Mouse (Mus musculus) lung, adult 18-20 months (tissue): ENCODE measurements around the gene Ankrd33b.

ENCODE experiments used
- DNase-seq, 2 experiments: peaks; one replicate each; pipeline ENCODE4 v3.0.0; 2022; ENCODE audit warnings: mixed read lengths in 2 of 2

Gene Ankrd33b

DNA sequence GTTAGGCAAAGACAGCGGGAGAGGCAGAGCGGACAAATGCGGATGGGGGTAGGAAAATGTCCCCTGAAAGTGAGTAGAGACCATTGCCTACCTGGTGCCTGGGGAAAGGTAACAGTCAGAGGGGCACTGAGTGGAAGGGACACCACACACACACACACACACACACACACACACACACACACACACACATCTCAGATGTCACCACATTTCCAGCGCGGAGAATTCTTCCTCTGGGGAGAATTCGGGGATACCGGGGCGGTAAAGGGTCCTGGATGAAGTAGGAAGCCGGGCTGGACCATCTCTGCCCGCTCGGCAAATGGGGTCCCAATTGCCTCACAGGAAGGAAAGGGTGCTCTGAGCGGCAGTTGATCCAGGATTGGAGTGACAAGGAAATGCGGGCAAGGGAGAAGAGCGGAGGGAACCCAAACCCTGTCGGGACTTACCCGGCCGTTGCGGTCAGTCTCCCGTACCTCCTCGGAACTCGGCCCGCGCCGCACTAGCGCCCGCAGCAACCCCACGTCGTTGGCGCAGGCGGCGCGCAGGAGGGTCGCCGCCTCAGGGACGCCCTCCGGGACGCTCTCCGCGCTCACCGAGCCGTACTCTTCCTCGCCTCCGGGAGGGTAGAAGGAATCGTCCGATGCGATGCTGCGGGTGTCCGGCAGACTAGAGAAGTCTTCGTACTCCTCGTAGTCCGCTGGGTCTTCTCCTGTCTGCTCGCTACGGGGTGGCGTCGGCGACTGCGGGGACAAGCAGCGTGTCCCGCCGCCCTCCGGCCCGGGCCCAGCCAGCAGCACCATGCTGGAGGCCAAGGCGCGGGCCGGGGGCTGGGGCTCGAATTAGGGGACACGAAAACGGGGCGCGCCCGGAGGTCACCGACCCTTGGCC is 688 bp downstream of the Ankrd33b start:
- DNase-seq = peak in 1 of 2 experiments; percentile 22

GRCm38 (mm10) chr15:31365720-31366591 is 1.6 kb downstream of the Ankrd33b start:
- peak in 1 of 2 experiments; percentile 20 for DNase-seq

DNA sequence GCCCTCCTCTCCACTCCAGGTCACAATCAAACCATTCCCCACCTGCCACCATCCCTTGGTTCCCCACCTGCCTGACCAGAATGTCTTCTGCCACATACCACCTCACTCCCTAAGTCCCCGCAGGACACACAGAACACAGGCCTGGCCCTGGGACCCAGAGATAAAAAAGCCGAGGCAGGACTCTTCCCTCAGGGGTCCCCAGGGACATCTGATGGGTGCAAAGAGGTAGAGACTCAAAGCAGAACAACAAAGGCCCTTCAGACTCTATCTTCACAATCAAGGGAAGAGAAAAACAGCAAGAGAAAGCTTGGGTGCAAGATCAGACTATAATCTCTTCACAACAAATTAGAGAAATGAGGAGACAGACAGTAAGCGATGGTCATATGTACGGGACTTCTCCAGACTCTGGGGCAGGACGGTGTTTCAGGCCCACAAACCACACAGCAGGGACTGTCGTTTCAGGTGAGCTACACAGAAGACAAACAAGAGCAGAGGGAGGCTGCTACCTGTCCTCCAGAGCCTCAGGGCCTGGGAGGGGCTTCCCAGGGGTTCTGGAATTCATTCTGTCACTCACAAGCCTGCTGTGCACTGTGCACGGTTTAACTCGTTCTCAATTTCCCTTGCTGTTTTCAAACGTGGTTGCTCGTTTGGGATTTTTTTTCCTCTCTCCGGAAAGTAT is 2.3 kb downstream of the Ankrd33b start:
- DNase-seq = no peak

DNA sequence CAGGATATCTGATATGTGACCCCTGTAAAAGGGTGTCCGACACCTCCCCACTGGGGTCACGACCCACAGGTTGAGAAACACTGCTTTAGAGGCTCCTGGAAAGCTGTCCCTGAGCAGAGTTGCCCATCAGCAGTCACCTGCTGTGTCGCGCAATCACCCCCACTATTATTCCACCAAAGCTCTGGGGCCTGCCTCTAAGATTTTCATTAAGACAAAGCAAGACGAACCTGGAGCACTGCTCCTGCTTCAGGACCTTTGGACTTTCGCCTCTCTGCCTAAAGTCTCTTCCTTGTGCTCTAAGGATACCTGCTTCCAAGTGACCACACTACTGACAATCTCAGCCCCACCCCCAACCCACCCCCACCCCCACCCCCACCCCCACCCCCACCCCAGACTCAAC is 3.1 kb downstream of the Ankrd33b start:
- DNase-seq = no peak

DNA sequence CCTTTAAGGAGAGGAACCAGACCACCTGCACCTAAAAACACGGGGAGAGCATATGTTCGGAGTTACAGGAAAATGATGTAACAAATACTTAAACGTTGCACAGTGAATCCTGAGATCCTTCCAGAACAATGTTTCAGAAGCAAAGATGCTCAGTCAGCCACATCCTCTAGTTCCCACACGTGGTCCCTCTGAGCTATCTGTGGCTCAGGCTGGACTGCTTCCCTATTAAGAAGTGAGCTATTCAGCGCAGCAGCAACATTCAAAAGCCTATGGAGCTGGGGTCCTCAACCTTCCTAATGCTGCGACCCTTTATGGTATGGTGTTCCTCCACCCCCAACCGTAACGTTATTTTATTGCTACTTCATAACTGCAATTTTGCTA is 3.6 kb downstream of the Ankrd33b start:
- no peak for DNase-seq

- DNase-seq = no peak
Observed at GRCm38 (mm10) chr15:31363241-31363980, 4.1 kb downstream of the Ankrd33b start.

DNA sequence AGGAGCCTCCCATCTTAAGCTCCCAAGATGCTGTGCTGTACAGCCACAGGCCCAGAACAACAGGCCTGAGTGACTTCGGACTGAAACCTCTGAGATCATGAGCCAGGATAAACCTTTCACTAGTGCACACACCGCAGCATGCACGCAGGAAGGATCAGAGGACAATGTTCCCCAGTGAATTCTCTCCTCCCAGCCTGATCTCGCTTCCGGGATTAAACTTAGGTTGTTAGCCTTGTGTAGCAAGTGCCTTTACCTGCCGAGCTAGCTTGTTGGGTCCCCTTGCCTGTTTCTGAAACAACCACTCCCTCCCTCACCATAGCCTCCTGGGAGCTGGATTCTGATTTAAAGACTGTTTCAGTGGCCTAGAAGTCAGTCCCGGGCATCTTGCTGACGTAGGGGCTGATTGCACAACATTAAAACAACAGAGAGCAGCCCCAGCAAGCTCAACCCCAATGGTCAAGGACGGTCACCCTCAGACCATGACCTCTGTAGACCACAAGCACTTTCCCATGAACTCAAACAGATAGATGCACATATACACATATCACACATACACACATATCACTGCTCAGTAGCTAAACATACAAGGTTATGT is 6.2 kb downstream of the Ankrd33b start:
- DNase-seq = no peak

DNA sequence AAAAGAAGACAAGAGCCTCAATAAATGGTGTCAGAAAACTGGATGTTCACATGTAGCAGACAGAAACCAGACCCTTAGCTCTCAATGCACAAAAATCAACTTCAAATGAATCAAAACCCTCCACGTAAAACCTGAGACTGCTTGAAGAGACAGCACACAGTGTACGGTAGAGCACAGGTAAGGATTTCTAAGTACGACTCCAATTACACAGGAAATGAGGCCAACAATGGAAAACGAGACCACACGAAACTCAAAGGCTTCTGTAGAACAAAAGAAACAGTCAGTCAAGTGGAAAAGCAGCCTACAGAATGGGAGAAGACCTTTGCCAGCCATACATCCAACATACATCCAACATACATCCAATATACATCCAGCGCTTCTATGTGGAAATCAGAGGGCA is 6.9 kb downstream of the Ankrd33b start:
- DNase-seq = no peak

DNA sequence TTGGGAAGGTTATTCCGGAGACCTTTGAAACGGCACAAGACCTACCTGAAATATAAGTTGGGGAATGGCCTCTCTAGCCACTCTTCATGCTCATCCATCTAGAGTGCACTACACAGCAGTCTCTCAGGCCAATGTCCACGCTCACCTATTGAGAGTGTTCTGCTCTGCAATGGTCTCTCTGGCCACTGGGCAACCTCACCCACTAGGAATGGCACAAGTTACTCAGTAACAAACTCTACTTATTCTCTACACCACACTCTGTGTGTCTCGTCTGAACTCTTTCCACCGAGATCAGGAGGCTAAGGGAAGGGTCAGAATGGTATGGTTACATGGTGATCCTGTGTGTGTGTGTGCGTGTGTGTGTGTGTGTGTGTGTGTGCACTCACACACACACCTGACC is 7.7 kb downstream of the Ankrd33b start:
- no peak for DNase-seq

GRCm38 (mm10) chr15:31352494-31353279 is 14.8 kb downstream of the Ankrd33b start:
- DNase-seq = no peak

- DNase-seq = peak in 1 of 2 experiments; percentile 40
Observed at GRCm38 (mm10) chr15:31349810-31350341, 17.6 kb downstream of the Ankrd33b start.

DNA sequence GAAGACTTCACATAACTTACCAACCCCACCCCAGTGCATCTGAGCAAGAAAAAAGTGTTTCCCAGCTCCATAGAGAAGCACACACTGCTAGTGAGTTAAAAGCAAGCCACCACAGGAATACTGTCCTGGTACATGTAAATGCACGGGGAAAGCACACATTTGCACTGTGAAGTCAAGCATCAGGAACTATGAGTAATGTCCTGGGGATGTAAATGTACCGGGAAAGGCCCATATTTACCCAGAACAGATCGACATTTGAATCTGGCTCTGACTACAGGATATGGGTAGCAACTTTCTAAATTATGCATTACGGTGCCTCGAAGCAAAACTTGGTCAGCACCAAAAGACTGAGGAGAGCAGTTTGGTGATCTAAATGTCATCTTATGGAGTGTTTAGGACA is 18.5 kb downstream of the Ankrd33b start:
- DNase-seq = no peak

GRCm38 (mm10) chr15:31348241-31348640 is 19.3 kb downstream of the Ankrd33b start:
- DNase-seq = no peak

- DNase-seq = no peak
Observed at GRCm38 (mm10) chr15:31346508-31346907, 21.0 kb downstream of the Ankrd33b start.

DNA sequence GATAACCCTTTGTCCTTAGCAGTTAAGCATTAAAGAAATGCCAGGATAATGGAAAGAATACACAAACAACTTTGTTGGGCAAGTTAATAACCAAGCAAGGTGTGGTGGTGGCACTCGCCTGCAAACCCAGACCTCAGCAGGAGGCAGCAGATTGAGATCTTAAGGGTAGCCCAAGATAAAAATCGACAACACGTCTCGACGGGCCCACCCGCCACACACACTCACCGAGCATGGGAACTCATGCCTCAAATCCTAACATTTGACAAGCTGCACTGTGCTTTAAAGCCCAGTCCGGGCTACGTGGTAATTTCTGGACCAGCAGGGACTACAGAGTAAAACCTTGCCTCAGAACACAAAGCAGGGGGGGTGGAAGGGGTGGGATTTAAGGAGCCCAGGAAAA is 22.2 kb downstream of the Ankrd33b start:
- DNase-seq = no peak

DNA sequence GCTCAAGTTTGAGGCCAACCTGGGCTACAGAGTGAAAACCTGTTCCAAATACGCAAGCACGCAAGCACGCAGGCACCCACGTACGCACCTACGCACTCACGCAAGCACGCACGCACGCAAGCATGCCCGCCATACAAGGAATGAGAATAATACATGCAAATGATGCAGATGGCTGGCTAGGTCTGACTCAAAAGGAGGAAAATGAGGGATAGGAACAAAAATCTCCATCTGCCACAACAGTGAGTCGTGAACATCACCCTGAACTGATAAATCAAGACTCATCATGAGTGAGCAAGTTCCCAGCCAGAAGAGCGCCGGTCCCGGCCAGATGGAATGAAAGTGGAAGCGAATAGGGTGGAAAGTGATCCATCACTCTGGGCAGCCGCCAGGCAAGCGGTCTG is 22.7 kb downstream of the Ankrd33b start:
- no peak for DNase-seq

GRCm38 (mm10) chr15:31343602-31344001 is 23.9 kb downstream of the Ankrd33b start:
- DNase-seq = peak; percentile 49 to 70

DNA sequence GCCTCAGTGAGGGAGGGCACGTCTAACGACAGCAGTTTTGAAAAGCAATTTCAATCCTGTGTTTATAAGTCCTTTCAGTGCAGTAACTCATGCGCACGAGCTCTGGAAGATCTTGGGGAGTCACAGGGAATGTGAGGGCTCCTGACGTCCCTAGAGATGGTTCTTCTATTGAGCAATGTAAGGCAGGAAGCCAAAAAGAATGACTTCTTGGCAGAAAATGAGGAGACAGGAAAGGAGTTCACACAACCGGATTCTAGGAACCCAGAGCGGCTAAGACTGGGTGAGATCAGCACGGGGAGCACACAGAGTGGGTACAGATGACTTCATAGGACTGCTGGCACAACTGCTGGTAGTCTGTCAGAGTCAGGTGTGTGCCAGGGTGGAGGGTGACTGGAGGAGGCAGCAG is 25.0 kb downstream of the Ankrd33b start:
- DNase-seq = peak; percentile 52 to 82

- no peak for DNase-seq
Observed at GRCm38 (mm10) chr15:31342001-31342400, 25.5 kb downstream of the Ankrd33b start.

GRCm38 (mm10) chr15:31338656-31339291 is 28.8 kb downstream of the Ankrd33b start:
- no peak for DNase-seq
